Mouse (Mus musculus) mesoderm, embryonic 11.5 days (tissue): ENCODE measurements around the gene Fam72a.

Source experiments
- DNase-seq: peaks from one replicate; pipeline ENCODE4 v3.0.0-alpha.2; 2012; ENCODE audit warnings: low read depth, low spot score

Fam72a gene

GRCm38 (mm10) chr1:131578943-131579680, 51.4 kb downstream of the Fam72a start:
- DNase-seq, result no peak

- DNase-seq, result no peak
Observed at GRCm38 (mm10) chr1:131580389-131580788, 52.7 kb downstream of the Fam72a start.

- DNase-seq, result no peak
Observed at GRCm38 (mm10) chr1:131583598-131583997, 55.9 kb downstream of the Fam72a start.

GRCm38 (mm10) chr1:131586836-131587235, 59.1 kb downstream of the Fam72a start:
- peak; percentile 9 for DNase-seq
